Mouse (Mus musculus) heart, embryonic 12.5 days (tissue): ENCODE measurements around the gene Pygo1. TPM values are rescaled to one million over a fixed set of nuclear protein-coding genes. Genes with fewer than 3 reads are reported as not detected.

Experiments used
- ATAC-seq: fragments of 200-750 bp; cut with Nextera tagmentation; 2 replicates; pipeline ENCODE4 v1.8.0; 2017; ENCODE audit warnings: moderate TSS enrichment, moderate library complexity; ENCODE audit not compliant: insufficient number of reproducible peaks, low FRiP score
- H3K27ac ChIP-seq: fragments of 300-500 bp; sonication (generic); 2 replicates; pipeline ENCODE4 v1.5.1; 2016; ENCODE audit warnings: mild to moderate bottlenecking, moderate library complexity; ENCODE audit not compliant: poor library complexity, severe bottlenecking
- H3K27me3 ChIP-seq: fragments of 300-500 bp; sonication (generic); replicated peaks from 2 replicates; pipeline ENCODE4 v1.6.1; 2016; ENCODE audit warnings: mild to moderate bottlenecking, moderate library complexity
- H3K36me3 ChIP-seq: fragments of 300-500 bp; sonication (generic); 2 replicates; pipeline ENCODE4 v1.6.1; 2016; ENCODE audit warnings: mild to moderate bottlenecking, moderate library complexity
- H3K4me1 ChIP-seq: fragments of 300-500 bp; sonication (generic); replicated peaks from 2 replicates; pipeline ENCODE4 v1.6.1; 2016; ENCODE audit warnings: mild to moderate bottlenecking
- H3K4me2 ChIP-seq: fragments of 300-500 bp; sonication (generic); 2 replicates; pipeline ENCODE4 v1.6.1; 2016; ENCODE audit warnings: mild to moderate bottlenecking, moderate library complexity
- H3K4me3 ChIP-seq: fragments of 300-500 bp; sonication (generic); 2 replicates; pipeline ENCODE4 v1.5.1; 2016; ENCODE audit warnings: mild to moderate bottlenecking
- H3K9ac ChIP-seq: fragments of 300-500 bp; sonication (generic); 2 replicates; pipeline ENCODE4 v1.6.1; 2016; ENCODE audit warnings: mild to moderate bottlenecking, moderate library complexity
- H3K9me3 ChIP-seq: fragments of 300-500 bp; sonication (generic); replicated peaks from 2 replicates; pipeline ENCODE4 v1.6.1; 2016; ENCODE audit warnings: mild to moderate bottlenecking, moderate library complexity
- WGBS: fragments of 180-500 bp; shearing (Covaris S2); methylation state at CpG from one replicate; pipeline ENCODE4 v1.1.7; 2016; 5-methylcytosine and 5-hydroxymethylcytosine counted together
- polyA plus RNA-seq: library from polyadenylated mRNA; unstranded; fragments of >200 nt; fragmentation: Nextera tagmentation; extraction: Ambion mirVana; gene quantifications from 2 replicates; pipeline ENCODE4 v1.2.1, GENCODE M21; 2016

Pygo1 gene
- polyA plus RNA-seq, 1 experiment from 2014 or later, result 2.9 TPM

GRCm38 (mm10) chr9:72992576-72992975 lies 67.1 kb downstream of the Pygo1 start:
- 77% methylated on average over 5 of the region's 5 CpGs for WGBS
- ATAC-seq, result no peak
- H3K4me2 ChIP-seq, result no peak overlapping the region

DNA sequence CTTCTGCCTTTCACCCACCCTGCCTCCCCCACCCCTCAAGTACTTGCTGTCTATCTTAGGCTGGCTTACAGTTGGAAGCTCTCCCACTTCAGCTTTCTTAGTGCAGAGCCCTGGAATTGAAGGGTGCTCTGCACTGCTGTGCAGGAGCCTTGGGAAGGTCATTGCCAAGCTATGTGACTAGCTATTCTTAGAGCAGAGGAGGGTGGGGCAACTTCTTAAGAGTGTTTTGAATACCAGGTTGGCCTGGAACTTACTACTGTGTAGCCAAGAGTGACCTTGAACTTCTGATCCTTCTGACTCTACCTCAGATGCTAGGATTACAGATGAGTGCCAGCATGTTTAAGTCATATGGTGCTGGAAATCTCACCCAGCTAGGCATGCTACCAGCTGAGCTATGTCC lies 70.7 kb downstream of the Pygo1 start:
- no peaks in the 10 kb centered on the region for H3K27me3 ChIP-seq
- no peak overlapping the region for H3K4me3 ChIP-seq
- H3K27ac ChIP-seq, result no peak overlapping the region
- no peak for ATAC-seq
- no peaks in the 10 kb centered on the region for H3K36me3 ChIP-seq
- no peak overlapping the region for H3K9ac ChIP-seq
- H3K4me1 ChIP-seq, result no peaks in the 10 kb centered on the region
- no peaks in the 10 kb centered on the region for H3K9me3 ChIP-seq
- H3K4me2 ChIP-seq, result no peak overlapping the region

More at GRCm38 (mm10) chr9:72992576-72992975, 67.1 kb downstream of the Pygo1 start:
- no peak overlapping the region for H3K27ac ChIP-seq
- no peaks in the 10 kb centered on the region for H3K4me1 ChIP-seq
- H3K36me3 ChIP-seq, result no peaks in the 10 kb centered on the region
- H3K4me3 ChIP-seq, result no peak overlapping the region
- no peaks in the 10 kb centered on the region for H3K27me3 ChIP-seq
- no peaks in the 10 kb centered on the region for H3K9me3 ChIP-seq
- H3K9ac ChIP-seq, result no peak overlapping the region

- H3K4me1 ChIP-seq, result no peaks in the 10 kb centered on the region
- no peaks in the 10 kb centered on the region for H3K36me3 ChIP-seq
- H3K4me3 ChIP-seq, result no peak overlapping the region
- H3K9me3 ChIP-seq, result no peaks in the 10 kb centered on the region
- 56% methylated on average over 7 of the region's 7 CpGs for WGBS
- no peak for ATAC-seq
- no peak overlapping the region for H3K27ac ChIP-seq
- no peak overlapping the region for H3K9ac ChIP-seq
- H3K4me2 ChIP-seq, result no peak overlapping the region
- H3K27me3 ChIP-seq, result no peaks in the 10 kb centered on the region
These were observed 71.4 kb downstream of the Pygo1 start for GRCm38 (mm10) chr9:72996806-72997205.

DNA sequence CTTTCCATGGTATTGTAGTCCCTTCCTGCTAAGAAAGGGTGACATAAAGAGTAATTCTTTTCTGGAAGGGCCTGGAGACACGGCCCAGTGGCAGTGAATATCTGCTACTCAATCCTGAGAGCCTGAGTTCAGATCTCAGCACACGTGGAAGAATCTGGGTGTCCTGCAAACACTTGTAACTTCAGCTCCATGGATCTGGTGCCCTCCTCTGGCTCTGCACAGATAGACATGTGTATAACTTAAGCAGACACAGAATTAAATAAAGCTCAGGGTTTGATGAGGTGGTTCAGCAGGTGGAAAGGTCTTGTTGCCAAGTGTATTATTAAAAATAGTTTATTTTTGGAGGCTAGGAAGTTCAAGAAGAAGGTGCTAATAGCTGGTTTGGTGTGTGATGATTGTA lies 75.0 kb downstream of the Pygo1 start:
- no peaks in the 10 kb centered on the region for H3K27me3 ChIP-seq
- H3K9me3 ChIP-seq, result no peaks in the 10 kb centered on the region
- peaks cover 3% of the 10 kb centered on the region for H3K36me3 ChIP-seq
- WGBS, result 63% methylated on average over 2 of the region's 2 CpGs
- no peak overlapping the region for H3K9ac ChIP-seq
- H3K4me2 ChIP-seq, result no peak overlapping the region
- no peaks in the 10 kb centered on the region for H3K4me1 ChIP-seq
- no peak for ATAC-seq
- no peak overlapping the region for H3K4me3 ChIP-seq
- H3K27ac ChIP-seq, result no peak overlapping the region

- ATAC-seq, result no peak
- Histone ChIP-seq H3K36me3 (peaks cover 12% of the 10 kb centered on the region), H3K9me3 (no peaks in the 10 kb centered on the region), H3K4me2 (no peak overlapping the region), H3K4me1 (no peaks in the 10 kb centered on the region), H3K27ac (no peak overlapping the region), H3K4me3 (no peak overlapping the region), H3K27me3 (no peaks in the 10 kb centered on the region), H3K9ac (no peak overlapping the region)
- WGBS, result 83% methylated on average over 13 of the region's 13 CpGs
These were observed 76.0 kb downstream of the Pygo1 start for GRCm38 (mm10) chr9:73001314-73002011.

Other genes with a start within 250 kb of the Pygo1 start
- 2.2 and 2.7 TPM in 2 replicates for gene Prtg, start 118.8 kb upstream of the Pygo1 start, polyA plus RNA-seq
- gene Dyx1c1, start 33.1 kb downstream of the Pygo1 start, polyA plus RNA-seq, result 0.68 and 0.73 TPM in 2 replicates
- 0.08 TPM in 1 of 2 replicates, not detected in the other for gene Gm44503, start 33.2 kb downstream of the Pygo1 start, polyA plus RNA-seq
- gene Ccpg1os, start 59.7 kb downstream of the Pygo1 start, polyA plus RNA-seq, result 12.0 and 14.9 TPM in 2 replicates
- 34.3 and 35.0 TPM in 2 replicates for gene Ccpg1, start 59.8 kb downstream of the Pygo1 start, polyA plus RNA-seq
- 7.9 and 9.5 TPM in 2 replicates for gene Pigb, start 114.7 kb downstream of the Pygo1 start, polyA plus RNA-seq
- gene Rab27a, start 119.2 kb downstream of the Pygo1 start, polyA plus RNA-seq, result 3.8 and 4.0 TPM in 2 replicates
- not detected in 2 replicates for gene Khdc3, start 176.2 kb downstream of the Pygo1 start, polyA plus RNA-seq
- not detected in 2 replicates for gene Gm20509, start 176.8 kb downstream of the Pygo1 start, polyA plus RNA-seq
- gene Rsl24d1, start 187.8 kb downstream of the Pygo1 start, polyA plus RNA-seq, result 91.4 and 95.0 TPM in 2 replicates